16 mouse cellular contexts compared by ENCODE assay signal in genomic region chr1:78647317-78647885, GRCm38 (mm10). TPM values are rescaled to one million over a fixed set of nuclear protein-coding genes. Genes with fewer than 3 reads are reported as not detected.
DNase-seq lines count a peak whose midpoint lies in the region; ATAC-seq lines count a peak whose summit lies in the region.
"Had no signal": no experiment of that assay in that cellular context is flagged by ENCODE, and none has a peak within 500 bp of the region (broad histone marks: within the 10 kb centered on the region; RNA-seq: fewer than 3 reads in every experiment).

No protein-coding gene starts in this region.

- no peaks in the 10 kb centered on the region for H3K36me3 ChIP-seq in embryonic facial prominence, embryonic 10.5 days (replicated peaks)
- H3K36me3 ChIP-seq in midbrain, embryonic 13.5 days, result no peaks in the 10 kb centered on the region
- H3K36me3 ChIP-seq: embryonic facial prominence, embryonic 15.5 days; hindbrain, embryonic 12.5 days; limb, embryonic 12.5 days had no signal

- WGBS in embryonic facial prominence, embryonic 10.5 days, result 61% methylated on average over 8 of the region's 8 CpGs
- 19% methylated on average over 8 of the region's 8 CpGs for WGBS in large intestine, adult 2 months
- WGBS in midbrain, embryonic 13.5 days, result 61% methylated on average over 8 of the region's 8 CpGs

- H3K4me2 ChIP-seq in midbrain, embryonic 13.5 days (replicated peaks), result no peak overlapping the region
- H3K4me2 ChIP-seq: embryonic facial prominence, embryonic 15.5 days; hindbrain, embryonic 12.5 days; limb, embryonic 12.5 days had no signal

- no peak overlapping the region for H3K9ac ChIP-seq in midbrain, embryonic 13.5 days (replicated peaks)
- H3K9ac ChIP-seq: embryonic facial prominence, embryonic 15.5 days; hindbrain, embryonic 12.5 days; limb, embryonic 12.5 days; liver, embryonic 14.5 days had no signal

- no peak for ATAC-seq in megakaryocyte progenitor cell, adult 5-6 weeks (replicated peaks; ENCODE audit: poor library complexity)
- no peak for ATAC-seq in midbrain, embryonic 13.5 days

- peak; percentile 9 for DNase-seq in embryo, embryonic 10 days (ENCODE audit: low spot score)
- no peak for DNase-seq in embryo, embryonic 11 days
- peak; percentile 25 to 67 for DNase-seq in lung, adult 18-20 months
- DNase-seq in lung, postnatal 4 days, result no peak
- no peak for DNase-seq in embryonic facial prominence, embryonic 10.5 days (ENCODE audit: low spot score)
- DNase-seq in large intestine, adult 2 months (ENCODE audit: low read depth, low spot score), result peak; percentile 99
- DNase-seq: cerebellum, postnatal 10 days; gastrocnemius, postnatal 14 days; right cerebral cortex, adult 18-20 months; thymus, postnatal 14 days had no signal

- no peaks in the 10 kb centered on the region for H3K27me3 ChIP-seq in embryonic facial prominence, embryonic 10.5 days (replicated peaks; ENCODE audit: low read depth, poor library complexity, severe bottlenecking)
- H3K27me3 ChIP-seq in midbrain, embryonic 13.5 days, result no peaks in the 10 kb centered on the region
- H3K27me3 ChIP-seq: embryonic facial prominence, embryonic 15.5 days; hindbrain, embryonic 12.5 days; limb, embryonic 12.5 days had no signal

- no peak overlapping the region for H3K4me3 ChIP-seq in embryonic facial prominence, embryonic 10.5 days
- no peak overlapping the region for H3K4me3 ChIP-seq in midbrain, embryonic 13.5 days (replicated peaks)
- H3K4me3 ChIP-seq: embryonic facial prominence, embryonic 15.5 days; hindbrain, embryonic 12.5 days; limb, embryonic 12.5 days had no signal

- 0 out of 2 replicates have a peak overlapping the region, but pooled peaks have one; percentile 31 for H3K27ac ChIP-seq in embryonic facial prominence, embryonic 10.5 days (replicated peaks)
- no peak overlapping the region for H3K27ac ChIP-seq in midbrain, embryonic 13.5 days
- H3K27ac ChIP-seq: embryonic facial prominence, embryonic 15.5 days; hindbrain, embryonic 12.5 days; limb, embryonic 12.5 days; liver, embryonic 14.5 days had no signal

- no peaks in the 10 kb centered on the region for H3K9me3 ChIP-seq in embryonic facial prominence, embryonic 10.5 days
- no peaks in the 10 kb centered on the region for H3K9me3 ChIP-seq in midbrain, embryonic 13.5 days
- H3K9me3 ChIP-seq: embryonic facial prominence, embryonic 15.5 days; hindbrain, embryonic 12.5 days; limb, embryonic 12.5 days had no signal

- H3K4me1 ChIP-seq in embryonic facial prominence, embryonic 10.5 days, result peaks cover 20% of the 10 kb centered on the region
- H3K4me1 ChIP-seq in midbrain, embryonic 13.5 days (replicated peaks), result peaks cover 6% of the 10 kb centered on the region; the same call in 1 of the 2 replicates
- H3K4me1 ChIP-seq: hindbrain, embryonic 12.5 days had no signal

RNA-seq across cellular contexts. Expression of gene Acsl3, which starts 10.2 kb away (rescaled TPM):
- polyA plus RNA-seq in embryonic facial prominence, embryonic 10.5 days (2016; fragmentation: Nextera tagmentation; extraction: Ambion mirVana), result 83.9 and 84.3 TPM in 2 replicates
- polyA plus RNA-seq in large intestine, adult 2 months (2012; rRNA removed), result 10.6 and 10.9 TPM in 2 replicates
- 11.1 and 14.2 TPM in 2 replicates for total RNA-seq in megakaryocyte progenitor cell, adult 5-6 weeks (2015)
- total RNA-seq in megakaryocyte progenitor cell, adult 5-6 weeks (2017), result 37.3 and 55.9 TPM in 2 replicates
- polyA plus RNA-seq in midbrain, embryonic 13.5 days (2015; fragmentation: Nextera tagmentation; extraction: Ambion mirVana), result 75.0 and 77.8 TPM in 2 replicates

RNA-seq across cellular contexts. Expression of gene Utp14b, which starts 10.4 kb away (rescaled TPM):
- polyA plus RNA-seq in embryonic facial prominence, embryonic 10.5 days (2016; fragmentation: Nextera tagmentation; extraction: Ambion mirVana), result 4.5 and 4.8 TPM in 2 replicates
- 0.52 and 0.86 TPM in 2 replicates for polyA plus RNA-seq in large intestine, adult 2 months (2012; rRNA removed)
- total RNA-seq in megakaryocyte progenitor cell, adult 5-6 weeks (2015), result 6.2 and 7.3 TPM in 2 replicates
- total RNA-seq in megakaryocyte progenitor cell, adult 5-6 weeks (2017), result 10.3 and 12.8 TPM in 2 replicates
- 3.0 and 3.1 TPM in 2 replicates for polyA plus RNA-seq in midbrain, embryonic 13.5 days (2015; fragmentation: Nextera tagmentation; extraction: Ambion mirVana)

Comparison
In these comparisons a context has a peak if more than half of its experiments do, and no peak if none do; other contexts are left out.
1. DNase-seq: peak in embryo, embryonic 10 days (single experiment), lung, adult 18-20 months (2 of 2) and large intestine, adult 2 months (single experiment); none in embryo, embryonic 11 days (single experiment), lung, postnatal 4 days (0 of 2) and embryonic facial prominence, embryonic 10.5 days (single experiment).